Mouse (Mus musculus) cortical plate, adult 2 months (tissue): ENCODE measurements around the gene Ate1.

ENCODE experiments used
- CTCF ChIP-seq: fragments of 200-500 bp; IDR thresholded peaks from 2 replicates; pipeline ENCODE4 v1.5.1; 2011; ENCODE audit warnings: mild to moderate bottlenecking, control low read depth, low read length; ENCODE audit not compliant: insufficient read depth; ENCODE audit errors: extremely low read depth
- POLR2A ChIP-seq: fragments of 200-500 bp; IDR thresholded peaks from 2 replicates; pipeline ENCODE4 v1.6.1; 2011; ENCODE audit warnings: mild to moderate bottlenecking, low read length, control low read depth; ENCODE audit not compliant: insufficient read depth; ENCODE audit errors: extremely low read depth

GRCm38 (mm10) chr7:130365711-130366110 lies 154.5 kb downstream of the Ate1 start:
- TF ChIP-seq CTCF (no peak), POLR2A (no peak)
